In genomic region chr8:48844370-48844905, GRCm38 (mm10) we compare ENCODE assay signal across 8 mouse cellular contexts. TPM values are rescaled to one million over a fixed set of nuclear protein-coding genes. Genes with fewer than 3 reads are reported as not detected.
DNase-seq lines count a peak whose midpoint lies in the region; ATAC-seq lines count a peak whose summit lies in the region.

No protein-coding gene starts in this region.

- no peak for ATAC-seq in heart, embryonic 12.5 days (ENCODE audit: insufficient number of reproducible peaks, low FRiP score)
- no peak for ATAC-seq in midbrain, embryonic 16.5 days

- DNase-seq in heart, postnatal 4 days, result no peak
- DNase-seq in forebrain, embryonic 10.5 days (ENCODE audit: extremely low spot score, low spot score), result peak; percentile 34
- peak; percentile 29 to 46 for DNase-seq in kidney, adult 8-10 months
- DNase-seq in spleen, adult 12 weeks (ENCODE audit: low spot score), result no peak
- no peak for DNase-seq in right cerebral cortex, postnatal 10 days (ENCODE audit: low spot score in 2 of 2)
- no peak for DNase-seq in right cerebral cortex, postnatal 36 days (ENCODE audit: low spot score in 2 of 2)

- peaks cover 25% of the 10 kb centered on the region for H3K4me1 ChIP-seq in heart, embryonic 12.5 days (replicated peaks)
- peaks cover 80% of the 10 kb centered on the region for H3K4me1 ChIP-seq in forebrain, embryonic 10.5 days
- peaks cover 12% of the 10 kb centered on the region for H3K4me1 ChIP-seq in midbrain, embryonic 16.5 days (ENCODE audit: control insufficient read depth, insufficient read depth, low read length)

- H3K9ac ChIP-seq in heart, embryonic 12.5 days, result 0 out of 2 replicates have a peak overlapping the region, but pooled peaks have one; percentile 48
- peak overlapping the region; percentile 72 for H3K9ac ChIP-seq in midbrain, embryonic 16.5 days (ENCODE audit: low read depth, low read length)

- 1% methylated on average over 14 of the region's 14 CpGs for WGBS in heart, embryonic 12.5 days
- whole genome bisulfite sequencing in forebrain, embryonic 10.5 days, result under 1% methylated on average over 14 of the region's 14 CpGs
- WGBS in midbrain, embryonic 16.5 days, result under 1% methylated on average over 14 of the region's 14 CpGs

- H3K36me3 ChIP-seq in heart, embryonic 12.5 days, result no peaks in the 10 kb centered on the region
- H3K36me3 ChIP-seq in forebrain, embryonic 10.5 days (replicated peaks), result no peaks in the 10 kb centered on the region
- no peaks in the 10 kb centered on the region for H3K36me3 ChIP-seq in midbrain, embryonic 16.5 days (ENCODE audit: control insufficient read depth, insufficient read depth, low read length)

- H3K9me3 ChIP-seq in heart, embryonic 12.5 days (replicated peaks), result no peaks in the 10 kb centered on the region
- no peaks in the 10 kb centered on the region for H3K9me3 ChIP-seq in forebrain, embryonic 10.5 days
- no peaks in the 10 kb centered on the region for H3K9me3 ChIP-seq in midbrain, embryonic 16.5 days (replicated peaks; ENCODE audit: control insufficient read depth, low read length, poor library complexity, severe bottlenecking)

- peak overlapping the region; percentile 96 for H3K4me2 ChIP-seq in heart, embryonic 12.5 days
- peak overlapping the region; percentile 96 for H3K4me2 ChIP-seq in midbrain, embryonic 16.5 days (ENCODE audit: low read length)

- H3K4me3 ChIP-seq in heart, embryonic 12.5 days, result peak overlapping the region; percentile 79
- peak overlapping the region; percentile 83 for H3K4me3 ChIP-seq in forebrain, embryonic 10.5 days
- peak overlapping the region; percentile 91 for H3K4me3 ChIP-seq in midbrain, embryonic 16.5 days (ENCODE audit: low read depth, low read length)

- H3K27ac ChIP-seq in heart, embryonic 12.5 days (ENCODE audit: poor library complexity, severe bottlenecking), result no peak overlapping the region
- H3K27ac ChIP-seq in forebrain, embryonic 10.5 days, result peak overlapping the region; percentile 96
- H3K27ac ChIP-seq in midbrain, embryonic 16.5 days (ENCODE audit: low read length), result peak overlapping the region; percentile 84

- peaks cover 46% of the 10 kb centered on the region for H3K27me3 ChIP-seq in heart, embryonic 12.5 days (replicated peaks)
- H3K27me3 ChIP-seq in forebrain, embryonic 10.5 days (ENCODE audit: poor library complexity, severe bottlenecking), result peaks cover 66% of the 10 kb centered on the region
- peaks cover 5% of the 10 kb centered on the region for H3K27me3 ChIP-seq in midbrain, embryonic 16.5 days (ENCODE audit: control insufficient read depth, insufficient read depth, low read depth, low read length)

RNA-seq across cellular contexts. Expression of gene Tenm3, which starts 0.7 kb away (rescaled TPM):
- polyA plus RNA-seq in heart, embryonic 12.5 days (2016; fragmentation: Nextera tagmentation; extraction: Ambion mirVana), result 15.2 and 16.3 TPM in 2 replicates
- total RNA-seq in heart, postnatal 4 days (2021), result 1 to 10 TPM; 8.5 to 9.5 TPM
- 39.0 and 41.4 TPM in 2 replicates for polyA plus RNA-seq in forebrain, embryonic 10.5 days (2016; fragmentation: Nextera tagmentation; extraction: Ambion mirVana)
- 33.4 and 37.4 TPM in 2 replicates for polyA plus RNA-seq in midbrain, embryonic 16.5 days (2015; fragmentation: Nextera tagmentation; extraction: Ambion mirVana)

Comparison
In these comparisons a context has a peak if more than half of its experiments do, and no peak if none do; other contexts are left out.
1. DNase-seq: peak in forebrain, embryonic 10.5 days (single experiment) and kidney, adult 8-10 months (2 of 2); none in heart, postnatal 4 days (single experiment), spleen, adult 12 weeks (single experiment), right cerebral cortex, postnatal 10 days (0 of 2) and right cerebral cortex, postnatal 36 days (0 of 2).
2. Peak in every context shown above with its lines, with median percentiles within 50 percentile points of each other: H3K4me3 ChIP-seq.